Mouse (Mus musculus): Measurements from ENCODE around the gene Nell2. TPM values are rescaled to one million over a fixed set of nuclear protein-coding genes. Genes with fewer than 3 reads are reported as not detected.

Gene Nell2
- polyA plus RNA-seq, 1 experiment from 2014 or later: 1.9 TPM

DNA sequence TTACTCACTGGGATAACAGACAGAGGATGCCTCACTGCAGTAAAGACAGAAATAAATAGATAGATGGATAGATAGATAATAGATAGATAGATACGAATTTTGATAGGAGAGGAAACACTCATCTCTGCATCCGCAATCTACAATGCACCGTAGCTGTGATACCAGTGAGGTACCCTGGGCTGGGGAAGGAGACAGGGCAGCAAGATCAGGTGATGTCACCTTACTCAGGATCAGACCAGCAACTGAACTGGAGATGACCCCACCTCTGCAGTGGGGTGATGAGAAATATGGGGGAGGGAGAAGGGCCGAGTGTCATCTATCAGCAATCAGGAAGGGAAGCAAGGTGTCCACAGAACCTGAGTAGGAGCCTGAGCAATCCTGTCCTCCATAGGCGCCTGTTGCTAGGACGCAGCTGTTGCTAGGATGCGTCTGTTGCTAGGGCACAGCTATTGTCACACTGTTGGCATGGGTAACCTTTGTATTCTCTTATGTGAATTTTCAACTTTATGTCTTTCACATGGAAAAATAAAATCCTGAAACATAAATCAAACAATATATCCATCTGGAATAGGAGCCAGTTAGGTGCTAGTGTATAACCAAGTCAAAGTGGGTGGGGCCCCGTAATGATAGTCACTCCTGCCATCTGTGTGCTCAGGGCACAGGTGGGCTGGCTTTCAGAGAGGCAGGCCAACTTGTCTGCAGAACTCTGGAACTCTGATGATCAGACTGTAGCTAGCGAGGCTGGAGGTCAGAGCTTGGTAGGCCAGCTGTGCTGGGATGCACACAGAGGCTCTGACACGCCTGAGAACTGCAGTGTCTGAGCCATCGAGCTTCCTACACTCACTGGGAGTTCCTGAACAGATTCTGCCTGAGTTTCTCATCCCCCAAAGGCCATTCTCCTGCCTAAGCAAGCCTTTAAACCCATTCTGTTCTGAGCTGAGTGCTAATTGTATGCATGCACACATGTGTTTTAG lies 193.7 kb downstream of the Nell2 start:
- WGBS: 79% methylated on average over 11 of the region's 11 CpGs
- no peak overlapping the region for H3K27ac ChIP-seq (ENCODE audit: low read length)
- no peak overlapping the region for H3K4me3 ChIP-seq (ENCODE audit: low read length)
- no peak overlapping the region for H3K9ac ChIP-seq (ENCODE audit: low read length)
- H3K36me3 ChIP-seq (ENCODE audit: control insufficient read depth, insufficient read depth): no peaks in the 10 kb centered on the region
- no peaks in the 10 kb centered on the region for H3K4me1 ChIP-seq (ENCODE audit: control insufficient read depth, insufficient read depth, low read length)
- H3K27me3 ChIP-seq (ENCODE audit: control insufficient read depth, insufficient read depth, low read length): no peaks in the 10 kb centered on the region
- H3K4me2 ChIP-seq (ENCODE audit: low read depth, low read length): no peak overlapping the region
- no peak for ATAC-seq (replicated peaks; ENCODE audit: extremely low read depth, insufficient read depth, low FRiP score)
- no peaks in the 10 kb centered on the region for H3K9me3 ChIP-seq (replicated peaks; ENCODE audit: control insufficient read depth, low read length)

DNA sequence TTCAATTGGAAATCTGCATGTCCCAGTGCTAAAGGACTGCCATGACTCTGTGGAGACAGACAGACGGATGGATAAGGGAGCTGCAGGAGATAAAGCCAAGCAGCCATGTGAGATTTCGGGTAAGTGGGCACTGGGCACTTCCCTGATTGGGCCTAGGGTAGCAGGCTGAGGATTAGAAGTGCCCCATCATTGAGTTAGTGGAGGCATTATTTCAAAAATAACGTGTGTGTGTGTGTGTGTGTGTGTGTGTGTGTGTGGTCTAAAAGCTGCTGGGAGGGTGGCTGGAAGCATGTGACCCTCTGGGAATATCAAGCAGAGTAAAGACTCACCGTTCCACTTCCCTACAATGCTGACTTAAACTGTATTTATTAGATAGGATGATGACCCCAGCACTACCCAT lies 195.1 kb downstream of the Nell2 start:
- Histone ChIP-seq H3K36me3 (ENCODE audit: control insufficient read depth, insufficient read depth) (no peaks in the 10 kb centered on the region), H3K27ac (ENCODE audit: low read length) (no peak overlapping the region), H3K4me3 (ENCODE audit: low read length) (no peak overlapping the region), H3K9me3 (replicated peaks; ENCODE audit: control insufficient read depth, low read length) (no peaks in the 10 kb centered on the region), H3K4me2 (ENCODE audit: low read depth, low read length) (no peak overlapping the region), H3K27me3 (ENCODE audit: control insufficient read depth, insufficient read depth, low read length) (no peaks in the 10 kb centered on the region), H3K9ac (ENCODE audit: low read length) (no peak overlapping the region), H3K4me1 (ENCODE audit: control insufficient read depth, insufficient read depth, low read length) (no peaks in the 10 kb centered on the region)
- WGBS: 57% methylated on average over 4 of the region's 4 CpGs
- no peak for ATAC-seq (replicated peaks; ENCODE audit: extremely low read depth, insufficient read depth, low FRiP score)

DNA sequence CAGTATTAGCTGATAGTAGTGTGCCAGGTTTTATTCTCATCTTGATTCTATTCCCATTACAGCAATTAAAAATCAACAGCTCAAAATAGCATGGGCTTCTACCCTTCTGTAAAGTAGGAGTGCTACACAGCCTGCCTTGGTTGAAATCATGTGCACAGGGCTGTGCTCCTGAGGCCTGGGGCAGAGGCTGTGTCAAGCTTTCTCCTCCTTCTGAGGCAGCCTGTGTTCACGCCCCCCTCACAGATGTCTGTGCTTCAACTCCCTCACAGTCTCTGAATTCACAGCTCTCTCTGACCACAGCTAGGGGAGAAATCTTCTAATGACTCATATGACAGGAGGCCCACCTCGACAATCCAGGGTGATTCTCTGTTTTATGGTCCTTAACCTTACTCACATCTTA lies 197.4 kb downstream of the Nell2 start:
- no peak overlapping the region for H3K4me3 ChIP-seq (ENCODE audit: low read length)
- H3K4me2 ChIP-seq (ENCODE audit: low read depth, low read length): no peak overlapping the region
- H3K36me3 ChIP-seq (ENCODE audit: control insufficient read depth, insufficient read depth): no peaks in the 10 kb centered on the region
- H3K27ac ChIP-seq (ENCODE audit: low read length): no peak overlapping the region
- H3K4me1 ChIP-seq (ENCODE audit: control insufficient read depth, insufficient read depth, low read length): no peaks in the 10 kb centered on the region
- no peaks in the 10 kb centered on the region for H3K27me3 ChIP-seq (ENCODE audit: control insufficient read depth, insufficient read depth, low read length)
- 55% methylated on average over 2 of the region's 2 CpGs for WGBS
- H3K9ac ChIP-seq (ENCODE audit: low read length): no peak overlapping the region
- no peak for ATAC-seq (replicated peaks; ENCODE audit: extremely low read depth, insufficient read depth, low FRiP score)
- H3K9me3 ChIP-seq (replicated peaks; ENCODE audit: control insufficient read depth, low read length): no peaks in the 10 kb centered on the region

DNA sequence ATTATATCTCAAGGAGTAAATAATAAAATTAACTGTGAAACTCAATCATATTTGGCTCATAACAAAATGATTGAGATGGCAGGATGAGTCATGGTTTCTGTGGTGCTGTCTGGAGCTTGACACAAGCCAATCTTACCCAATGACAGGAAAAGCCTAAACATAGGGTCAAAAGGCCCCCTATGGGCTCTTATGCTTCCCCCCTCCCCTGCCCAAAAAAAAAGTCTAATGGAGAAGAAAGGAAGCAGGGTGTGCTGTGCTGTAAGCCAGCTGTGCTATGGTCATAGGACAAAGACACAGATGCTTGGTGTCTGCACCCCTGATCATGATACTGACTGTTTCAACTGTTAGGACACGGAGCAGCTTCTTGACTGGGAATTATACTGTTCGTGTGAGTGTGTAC lies 205.6 kb downstream of the Nell2 start:
- Histone ChIP-seq H3K27ac (ENCODE audit: low read length) (no peak overlapping the region), H3K36me3 (ENCODE audit: control insufficient read depth, insufficient read depth) (no peaks in the 10 kb centered on the region), H3K4me1 (ENCODE audit: control insufficient read depth, insufficient read depth, low read length) (no peaks in the 10 kb centered on the region), H3K9me3 (replicated peaks; ENCODE audit: control insufficient read depth, low read length) (no peaks in the 10 kb centered on the region), H3K4me2 (ENCODE audit: low read depth, low read length) (no peak overlapping the region), H3K9ac (ENCODE audit: low read length) (no peak overlapping the region), H3K4me3 (ENCODE audit: low read length) (no peak overlapping the region), H3K27me3 (ENCODE audit: control insufficient read depth, insufficient read depth, low read length) (no peaks in the 10 kb centered on the region)
- ATAC-seq (replicated peaks; ENCODE audit: extremely low read depth, insufficient read depth, low FRiP score): no peak
- 77% methylated on average over 2 of the region's 2 CpGs for WGBS

DNA sequence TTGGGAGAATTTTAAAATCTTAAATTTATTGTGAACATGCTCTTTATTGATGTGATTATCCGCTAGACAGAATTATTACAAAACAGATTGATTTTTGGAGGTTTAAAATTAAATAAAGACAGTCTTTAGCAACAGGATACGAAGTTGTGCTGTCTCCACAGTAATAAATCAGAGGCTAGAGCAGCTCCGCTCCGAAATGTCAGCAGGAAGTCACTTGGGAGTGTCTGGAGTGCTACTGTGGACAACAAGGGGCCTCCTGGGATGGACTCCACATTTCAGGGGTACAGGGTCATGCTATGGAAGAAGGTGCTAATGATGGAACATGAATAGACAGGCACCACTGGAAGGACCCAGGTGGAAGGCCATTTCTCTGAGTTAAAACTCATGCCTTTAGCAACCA lies 211.7 kb downstream of the Nell2 start:
- WGBS: 65% methylated on average over 4 of the region's 4 CpGs
- Histone ChIP-seq H3K4me1 (ENCODE audit: control insufficient read depth, insufficient read depth, low read length) (no peaks in the 10 kb centered on the region), H3K4me2 (ENCODE audit: low read depth, low read length) (no peak overlapping the region), H3K27me3 (ENCODE audit: control insufficient read depth, insufficient read depth, low read length) (no peaks in the 10 kb centered on the region), H3K4me3 (ENCODE audit: low read length) (no peak overlapping the region), H3K9ac (ENCODE audit: low read length) (no peak overlapping the region), H3K27ac (ENCODE audit: low read length) (no peak overlapping the region), H3K36me3 (ENCODE audit: control insufficient read depth, insufficient read depth) (no peaks in the 10 kb centered on the region), H3K9me3 (replicated peaks; ENCODE audit: control insufficient read depth, low read length) (no peaks in the 10 kb centered on the region)
- no peak for ATAC-seq (replicated peaks; ENCODE audit: extremely low read depth, insufficient read depth, low FRiP score)

DNA sequence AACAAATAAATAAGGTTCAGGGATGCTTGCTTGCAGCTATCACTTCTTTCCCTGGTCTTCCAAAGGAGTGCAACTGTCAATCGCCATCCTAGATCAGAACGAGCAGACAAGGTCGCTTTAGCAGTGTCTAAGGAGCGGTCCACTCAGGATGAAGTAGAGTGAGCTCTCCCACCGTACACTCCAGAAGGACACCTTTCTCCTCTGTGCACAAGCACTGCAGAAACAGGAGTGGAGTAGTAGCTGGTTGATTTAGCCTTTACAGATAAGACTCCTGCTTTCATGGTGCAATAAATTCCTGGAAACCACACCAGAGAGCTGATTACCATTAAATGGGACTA lies 213.6 kb downstream of the Nell2 start:
- no peaks in the 10 kb centered on the region for H3K27me3 ChIP-seq (ENCODE audit: control insufficient read depth, insufficient read depth, low read length)
- H3K27ac ChIP-seq (ENCODE audit: low read length): no peak overlapping the region
- no peaks in the 10 kb centered on the region for H3K36me3 ChIP-seq (ENCODE audit: control insufficient read depth, insufficient read depth)
- H3K9ac ChIP-seq (ENCODE audit: low read length): no peak overlapping the region
- ATAC-seq (replicated peaks; ENCODE audit: extremely low read depth, insufficient read depth, low FRiP score): no peak
- no peak overlapping the region for H3K4me2 ChIP-seq (ENCODE audit: low read depth, low read length)
- no peak overlapping the region for H3K4me3 ChIP-seq (ENCODE audit: low read length)
- H3K4me1 ChIP-seq (ENCODE audit: control insufficient read depth, insufficient read depth, low read length): no peaks in the 10 kb centered on the region
- no peaks in the 10 kb centered on the region for H3K9me3 ChIP-seq (replicated peaks; ENCODE audit: control insufficient read depth, low read length)
- 87% methylated on average over 5 of the region's 5 CpGs for WGBS

DNA sequence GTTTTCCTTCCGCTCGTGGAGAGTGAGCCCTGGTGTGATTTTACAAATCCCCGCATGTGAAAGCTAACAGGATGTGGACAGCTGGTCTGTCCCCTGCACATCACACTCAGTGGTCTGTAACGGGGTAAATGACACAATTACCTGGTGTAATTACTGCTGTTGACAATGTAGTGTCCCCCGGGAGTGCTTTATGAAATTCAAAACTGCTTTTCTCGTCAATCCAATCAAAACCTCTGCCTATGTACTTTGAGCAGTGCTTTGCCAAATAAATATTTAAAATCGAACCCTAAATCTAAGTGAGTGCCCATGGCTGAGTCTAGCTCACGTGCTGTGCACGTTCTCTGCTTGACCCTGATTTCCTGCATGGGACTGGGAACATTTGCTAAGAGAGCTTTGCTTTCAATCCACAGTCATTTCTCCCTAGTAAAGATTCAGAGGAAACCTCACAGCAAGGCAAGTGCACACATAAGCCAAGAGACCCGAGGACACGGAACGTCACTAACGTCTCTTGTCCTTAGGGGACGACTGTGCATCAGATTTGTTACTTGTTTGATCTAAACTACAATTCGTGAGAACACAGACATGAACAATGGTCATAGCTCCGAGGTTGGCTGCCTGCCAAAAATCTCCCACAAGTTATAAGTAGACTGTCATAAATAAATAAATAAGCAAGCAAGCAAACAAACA lies 214.1 kb downstream of the Nell2 start:
- no peaks in the 10 kb centered on the region for H3K9me3 ChIP-seq (replicated peaks; ENCODE audit: control insufficient read depth, low read length)
- WGBS: 63% methylated on average over 16 of the region's 16 CpGs
- ATAC-seq (replicated peaks; ENCODE audit: extremely low read depth, insufficient read depth, low FRiP score): no peak

DNA sequence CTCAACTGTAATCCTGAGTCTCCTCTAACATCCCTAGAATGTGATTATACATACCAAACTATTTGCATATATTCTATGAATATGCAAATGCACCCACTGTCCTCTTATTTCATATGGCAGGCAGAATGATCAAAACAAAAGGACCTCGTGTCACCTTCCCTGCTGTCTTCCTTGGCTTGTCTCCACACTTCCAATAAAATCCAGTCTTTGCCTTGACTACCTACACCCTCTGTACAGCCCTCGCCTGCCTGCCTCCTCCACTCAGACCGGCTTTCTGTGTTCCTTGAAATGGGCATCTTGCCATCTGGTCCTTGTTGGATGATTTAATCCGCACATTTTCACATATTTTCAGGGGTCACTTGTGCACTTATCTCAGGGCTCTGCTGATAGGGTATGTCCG lies 215.1 kb downstream of the Nell2 start:
- Histone ChIP-seq H3K9me3 (replicated peaks; ENCODE audit: control insufficient read depth, low read length) (no peaks in the 10 kb centered on the region), H3K9ac (ENCODE audit: low read length) (no peak overlapping the region), H3K36me3 (ENCODE audit: control insufficient read depth, insufficient read depth) (no peaks in the 10 kb centered on the region), H3K4me1 (ENCODE audit: control insufficient read depth, insufficient read depth, low read length) (no peaks in the 10 kb centered on the region), H3K4me2 (ENCODE audit: low read depth, low read length) (no peak overlapping the region), H3K4me3 (ENCODE audit: low read length) (no peak overlapping the region), H3K27me3 (ENCODE audit: control insufficient read depth, insufficient read depth, low read length) (no peaks in the 10 kb centered on the region), H3K27ac (ENCODE audit: low read length) (no peak overlapping the region)
- ATAC-seq (replicated peaks; ENCODE audit: extremely low read depth, insufficient read depth, low FRiP score): no peak
- WGBS: 65% methylated on average over 5 of the region's 5 CpGs

More for the DNA sequence above, 214.1 kb downstream of the Nell2 start:
- no peak overlapping the region for H3K4me3 ChIP-seq (ENCODE audit: low read length)
- H3K27me3 ChIP-seq (ENCODE audit: control insufficient read depth, insufficient read depth, low read length): no peaks in the 10 kb centered on the region
- no peak overlapping the region for H3K9ac ChIP-seq (ENCODE audit: low read length)
- no peaks in the 10 kb centered on the region for H3K36me3 ChIP-seq (ENCODE audit: control insufficient read depth, insufficient read depth)
- H3K4me1 ChIP-seq (ENCODE audit: control insufficient read depth, insufficient read depth, low read length): no peaks in the 10 kb centered on the region
- H3K4me2 ChIP-seq (ENCODE audit: low read depth, low read length): no peak overlapping the region
- no peak overlapping the region for H3K27ac ChIP-seq (ENCODE audit: low read length)

DNA sequence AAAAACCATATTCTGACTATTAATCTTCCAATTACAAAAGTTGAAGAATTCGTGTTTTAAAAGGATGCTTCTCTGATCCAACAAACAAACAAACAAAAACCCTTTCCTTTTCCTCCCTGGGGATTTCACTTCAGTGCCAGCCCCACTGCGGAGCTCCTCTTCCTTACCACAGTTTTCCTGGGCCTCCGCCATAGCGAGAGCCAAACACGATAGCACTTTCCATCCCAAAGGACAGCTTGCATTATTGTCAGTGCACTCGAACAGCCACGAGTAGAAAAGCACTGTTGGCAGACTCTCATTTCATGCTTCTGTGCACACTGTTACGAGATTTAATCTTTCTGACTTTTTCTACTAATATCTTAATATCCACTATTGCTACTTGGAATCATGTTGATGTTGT lies 224.3 kb downstream of the Nell2 start:
- 77% methylated on average over 8 of the region's 8 CpGs for WGBS
- ATAC-seq (replicated peaks; ENCODE audit: extremely low read depth, insufficient read depth, low FRiP score): no peak

More for the DNA sequence above, 224.3 kb downstream of the Nell2 start:
- H3K36me3 ChIP-seq (ENCODE audit: control insufficient read depth, insufficient read depth): no peaks in the 10 kb centered on the region
- no peak overlapping the region for H3K4me3 ChIP-seq (ENCODE audit: low read length)
- H3K27me3 ChIP-seq (ENCODE audit: control insufficient read depth, insufficient read depth, low read length): no peaks in the 10 kb centered on the region
- no peak overlapping the region for H3K27ac ChIP-seq (ENCODE audit: low read length)
- H3K9ac ChIP-seq (ENCODE audit: low read length): no peak overlapping the region
- H3K4me2 ChIP-seq (ENCODE audit: low read depth, low read length): no peak overlapping the region
- H3K9me3 ChIP-seq (replicated peaks; ENCODE audit: control insufficient read depth, low read length): no peaks in the 10 kb centered on the region
- H3K4me1 ChIP-seq (ENCODE audit: control insufficient read depth, insufficient read depth, low read length): no peaks in the 10 kb centered on the region

All from heart, embryonic 16.5 days (tissue).